Mouse (Mus musculus) embryonic facial prominence, embryonic 14.5 days (tissue): ENCODE data around the gene Zc3h8. TPM values are rescaled to one million over a fixed set of nuclear protein-coding genes. Genes with fewer than 3 reads are reported as not detected.

ENCODE experiments used
- ATAC-seq: fragments of 200-750 bp; cut with Nextera tagmentation; 2 replicates; pipeline ENCODE4 v1.8.0; 2017; ENCODE audit warnings: low read depth, moderate number of reproducible peaks, moderate TSS enrichment
- DNase-seq: peaks from one replicate; pipeline ENCODE4 v3.0.0-alpha.2; 2015; ENCODE audit warnings: low spot score
- H3K27ac ChIP-seq: fragments of 300-500 bp; sonication (generic); replicated peaks from 2 replicates; pipeline ENCODE4 v1.5.1; 2014; ENCODE audit warnings: low read depth, mild to moderate bottlenecking, low read length, moderate library complexity
- H3K27me3 ChIP-seq: fragments of 300-500 bp; sonication (generic); replicated peaks from 2 replicates; pipeline ENCODE4 v1.6.1; 2014; ENCODE audit warnings: low read length; ENCODE audit not compliant: control insufficient read depth, insufficient read depth
- H3K36me3 ChIP-seq: fragments of 300-500 bp; sonication (generic); 2 replicates; pipeline ENCODE4 v1.6.1; 2014; ENCODE audit warnings: low read length, mixed read lengths; ENCODE audit not compliant: control insufficient read depth, insufficient read depth
- H3K4me1 ChIP-seq: fragments of 300-500 bp; sonication (generic); 2 replicates; pipeline ENCODE4 v1.6.1; 2014; ENCODE audit warnings: antibody characterized with exemption, low read length; ENCODE audit not compliant: control insufficient read depth, insufficient read depth
- H3K4me2 ChIP-seq: fragments of 300-500 bp; sonication (generic); 2 replicates; pipeline ENCODE4 v1.6.1; 2014; ENCODE audit warnings: low read depth, mild to moderate bottlenecking, low read length, moderate library complexity, mixed read lengths
- H3K4me3 ChIP-seq: fragments of 300-500 bp; sonication (generic); 2 replicates; pipeline ENCODE4 v1.5.1; 2014; ENCODE audit warnings: low read depth, mild to moderate bottlenecking, low read length
- H3K9ac ChIP-seq: fragments of 300-500 bp; sonication (generic); 2 replicates; pipeline ENCODE4 v1.6.1; 2014; ENCODE audit warnings: low read depth, mild to moderate bottlenecking, low read length, moderate library complexity, mixed read lengths
- H3K9me3 ChIP-seq: fragments of 300-500 bp; sonication (generic); 2 replicates; pipeline ENCODE4 v1.6.1; 2016; ENCODE audit warnings: low read length; ENCODE audit not compliant: control insufficient read depth
- WGBS: fragments of 180-500 bp; shearing (Covaris S2); extraction: QIAGEN DNeasy Blood & Tissue Kit; methylation state at CpG from one replicate; pipeline ENCODE4 v1.1.7; 2014; 5-methylcytosine and 5-hydroxymethylcytosine counted together
- polyA plus RNA-seq: library from polyadenylated mRNA; unstranded; fragments of >200 nt; fragmentation: Nextera tagmentation; extraction: Ambion mirVana; gene quantifications from 2 replicates; pipeline ENCODE4 v1.2.1, GENCODE M21; 2014

The Zc3h8 gene
- polyA plus RNA-seq, 1 experiment from 2014 or later, result 7.1 TPM

- H3K9ac ChIP-seq, result peak overlapping the region; percentile 100
- H3K27ac ChIP-seq, result peak overlapping the region; percentile 100
- no peak for ATAC-seq
- H3K36me3 ChIP-seq, result no peaks in the 10 kb centered on the region
- H3K4me2 ChIP-seq, result peak overlapping the region; percentile 60
- H3K4me3 ChIP-seq, result peak overlapping the region; percentile 99
- H3K27me3 ChIP-seq, result no peaks in the 10 kb centered on the region
- 0 out of 2 replicates have a peak, but pooled peaks cover 6% of the 10 kb centered on the region for H3K4me1 ChIP-seq
- DNase-seq, result peak; percentile 13
- H3K9me3 ChIP-seq, result no peaks in the 10 kb centered on the region
- WGBS, result 14% methylated on average over 6 of the region's 6 CpGs
Observed at GRCm38 (mm10) chr2:128966236-128966635, 22.4 kb upstream of the Zc3h8 start.

DNA sequence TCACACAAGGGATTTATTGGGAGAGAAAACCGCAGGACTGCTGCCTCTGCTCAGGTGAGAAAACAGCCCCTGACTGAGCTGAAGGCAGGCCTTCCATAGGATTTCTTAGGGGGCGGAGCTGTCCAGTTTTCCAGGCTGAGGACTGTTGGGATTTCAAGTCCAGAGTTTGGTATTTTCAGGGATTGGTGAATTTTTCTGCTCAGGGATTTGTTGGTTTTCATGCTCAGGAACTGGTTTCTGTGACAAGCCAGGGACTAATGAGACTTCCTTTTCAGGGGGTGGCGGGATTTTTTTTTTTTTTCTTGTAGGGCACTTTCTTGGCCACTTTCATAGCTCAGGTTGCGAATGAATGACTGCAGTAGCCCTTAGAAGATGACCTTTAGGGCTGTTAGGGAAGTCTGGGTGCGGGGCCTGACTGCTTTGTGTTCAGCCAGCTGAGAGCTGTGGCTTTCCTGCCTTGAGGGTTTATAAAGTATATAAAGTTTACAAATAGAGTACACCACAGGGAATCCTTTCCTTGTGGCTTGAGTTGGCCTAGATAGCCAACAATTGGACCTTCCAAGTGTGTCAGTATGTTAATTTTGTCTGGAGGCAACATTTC, 21.7 kb upstream of the Zc3h8 start:
- 37% methylated on average over 5 of the region's 5 CpGs for WGBS
- DNase-seq (peak; percentile 25), ATAC-seq (no peak)
- Histone ChIP-seq H3K9me3 (no peaks in the 10 kb centered on the region), H3K9ac (peak overlapping the region; percentile 26; the same call in 1 of the 2 replicates), H3K27me3 (no peaks in the 10 kb centered on the region), H3K4me2 (peak overlapping the region; percentile 60), H3K4me3 (peak overlapping the region; percentile 99), H3K36me3 (no peaks in the 10 kb centered on the region), H3K27ac (peak overlapping the region; percentile 100), H3K4me1 (0 out of 2 replicates have a peak, but pooled peaks cover 6% of the 10 kb centered on the region)

DNA sequence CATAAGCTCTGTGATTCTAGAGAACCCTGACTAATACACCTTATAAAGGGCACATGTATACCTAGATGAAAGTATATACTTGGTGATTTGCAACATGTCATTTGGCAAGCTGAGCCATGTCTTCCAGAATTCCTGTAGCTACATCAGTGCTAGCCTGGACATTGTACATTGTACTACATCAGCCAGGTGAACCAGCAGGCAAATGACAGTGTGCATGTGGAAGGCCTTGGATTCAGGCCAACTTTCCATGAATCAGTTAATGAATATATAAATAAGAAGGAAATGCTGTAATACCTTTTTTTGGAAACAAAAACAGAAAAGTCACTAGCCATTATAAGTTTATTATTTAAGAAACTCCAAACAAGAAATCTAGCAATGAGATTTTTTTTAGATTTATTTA, 10.3 kb upstream of the Zc3h8 start:
- no peak overlapping the region for H3K4me2 ChIP-seq
- H3K36me3 ChIP-seq, result no peaks in the 10 kb centered on the region
- no peaks in the 10 kb centered on the region for H3K27me3 ChIP-seq
- no peak overlapping the region for H3K9ac ChIP-seq
- no peak for ATAC-seq
- no peak overlapping the region for H3K4me3 ChIP-seq
- no peaks in the 10 kb centered on the region for H3K4me1 ChIP-seq
- H3K9me3 ChIP-seq, result no peaks in the 10 kb centered on the region
- DNase-seq, result no peak
- H3K27ac ChIP-seq, result no peak overlapping the region

GRCm38 (mm10) chr2:128947962-128948588, 4.2 kb upstream of the Zc3h8 start:
- peak; percentile 83 for DNase-seq
- H3K9ac ChIP-seq, result no peak overlapping the region
- H3K27ac ChIP-seq, result no peak overlapping the region
- no peaks in the 10 kb centered on the region for H3K4me1 ChIP-seq
- no peaks in the 10 kb centered on the region for H3K9me3 ChIP-seq
- H3K4me2 ChIP-seq, result no peak overlapping the region
- WGBS, result 28% methylated on average over 6 of the region's 6 CpGs
- no peak for ATAC-seq
- H3K36me3 ChIP-seq, result no peaks in the 10 kb centered on the region
- no peaks in the 10 kb centered on the region for H3K27me3 ChIP-seq
- H3K4me3 ChIP-seq, result no peak overlapping the region

DNA sequence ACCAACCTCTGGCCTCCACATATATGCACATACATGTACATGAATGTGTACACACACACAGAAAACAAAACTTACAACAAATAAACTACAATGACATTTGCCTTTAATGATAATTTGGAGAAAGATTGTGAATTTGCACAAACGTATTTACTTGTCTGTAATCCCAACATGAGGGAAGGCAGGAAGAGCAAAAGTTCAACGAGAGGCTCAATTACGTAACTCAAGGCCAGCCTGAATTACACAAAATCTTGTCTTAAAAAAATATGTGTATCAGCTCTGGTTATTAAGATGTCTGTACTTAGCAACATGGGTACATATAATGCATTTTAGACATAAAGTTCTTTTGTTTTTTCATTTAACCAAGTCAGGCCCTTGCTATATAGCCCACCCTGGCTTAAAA, 7.6 kb downstream of the Zc3h8 start:
- Histone ChIP-seq H3K4me1 (no peaks in the 10 kb centered on the region), H3K4me2 (no peak overlapping the region), H3K27me3 (no peaks in the 10 kb centered on the region), H3K27ac (no peak overlapping the region), H3K36me3 (peaks cover 21% of the 10 kb centered on the region), H3K9ac (no peak overlapping the region), H3K4me3 (no peak overlapping the region), H3K9me3 (no peaks in the 10 kb centered on the region)
- ATAC-seq (no peak), DNase-seq (no peak)
- WGBS, result 79% methylated on average over 3 of the region's 3 CpGs

GRCm38 (mm10) chr2:128930704-128931103, 13.2 kb downstream of the Zc3h8 start:
- no peak for DNase-seq
- H3K27ac ChIP-seq, result no peak overlapping the region
- no peak overlapping the region for H3K9ac ChIP-seq
- H3K4me1 ChIP-seq, result no peaks in the 10 kb centered on the region
- H3K4me2 ChIP-seq, result no peak overlapping the region
- H3K4me3 ChIP-seq, result no peak overlapping the region
- no peak for ATAC-seq
- H3K9me3 ChIP-seq, result no peaks in the 10 kb centered on the region
- H3K27me3 ChIP-seq, result no peaks in the 10 kb centered on the region
- peaks cover 29% of the 10 kb centered on the region for H3K36me3 ChIP-seq

DNA sequence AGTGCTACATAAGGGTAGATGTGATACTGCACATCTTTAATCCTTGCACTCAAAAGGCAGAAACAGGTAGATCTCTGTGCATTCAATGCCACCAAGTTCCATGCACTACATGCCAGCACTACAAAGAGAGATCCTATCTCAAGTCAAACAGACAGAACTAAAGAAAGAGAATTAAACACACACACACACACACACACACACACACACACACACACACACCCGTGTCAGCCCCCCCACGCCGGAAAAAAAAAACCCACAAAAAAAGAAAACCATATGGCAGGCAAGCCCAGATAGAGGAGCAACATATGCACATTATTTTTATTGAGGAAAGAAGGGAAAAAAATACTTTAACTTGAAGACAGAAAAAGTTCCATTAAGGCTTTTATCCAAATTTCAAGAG, 15.4 kb downstream of the Zc3h8 start:
- DNase-seq (no peak), ATAC-seq (no peak)
- Histone ChIP-seq H3K27ac (no peak overlapping the region), H3K36me3 (peaks cover 28% of the 10 kb centered on the region), H3K4me3 (no peak overlapping the region), H3K4me2 (no peak overlapping the region), H3K9ac (no peak overlapping the region), H3K4me1 (no peaks in the 10 kb centered on the region), H3K9me3 (no peaks in the 10 kb centered on the region), H3K27me3 (no peaks in the 10 kb centered on the region)
- 67% methylated on average over 3 of the region's 3 CpGs for WGBS

DNA sequence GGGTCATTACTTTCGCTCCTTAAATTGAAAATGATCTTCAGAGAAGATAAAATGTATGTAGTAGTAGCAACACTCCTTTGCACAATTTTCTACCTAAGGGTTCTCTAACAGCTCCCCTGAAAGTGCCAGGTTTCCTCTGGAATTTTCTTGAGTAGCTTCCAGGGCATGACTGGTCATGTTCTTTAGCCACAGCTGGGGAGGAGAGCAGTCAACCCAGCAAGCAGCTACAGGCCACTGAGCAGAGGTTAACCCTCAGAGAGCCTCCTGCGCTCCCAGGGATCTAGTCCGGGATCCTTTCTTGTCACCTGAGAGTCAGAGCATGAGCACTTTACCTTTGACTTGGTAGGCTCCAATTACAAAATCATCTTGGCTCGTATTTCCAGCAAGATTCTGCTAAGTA, 19.1 kb downstream of the Zc3h8 start:
- no peak for DNase-seq
- Histone ChIP-seq H3K27ac (no peak overlapping the region), H3K36me3 (peaks cover 15% of the 10 kb centered on the region), H3K9ac (no peak overlapping the region), H3K4me1 (no peaks in the 10 kb centered on the region), H3K4me2 (no peak overlapping the region), H3K4me3 (no peak overlapping the region), H3K27me3 (no peaks in the 10 kb centered on the region), H3K9me3 (no peaks in the 10 kb centered on the region)
- ATAC-seq, result no peak
- 87% methylated on average over 4 of the region's 4 CpGs for WGBS

GRCm38 (mm10) chr2:128916528-128916927, 27.3 kb downstream of the Zc3h8 start:
- H3K9me3 ChIP-seq, result no peaks in the 10 kb centered on the region
- no peaks in the 10 kb centered on the region for H3K27me3 ChIP-seq
- DNase-seq (peak; percentile 51), ATAC-seq (no peak)
- no peaks in the 10 kb centered on the region for H3K36me3 ChIP-seq
- no peak overlapping the region; the same call in 1 of the 2 replicates for H3K27ac ChIP-seq
- 24% methylated on average over 3 of the region's 3 CpGs for WGBS
- no peak overlapping the region for H3K4me3 ChIP-seq
- no peak overlapping the region for H3K4me2 ChIP-seq
- no peak overlapping the region for H3K9ac ChIP-seq
- no peaks in the 10 kb centered on the region for H3K4me1 ChIP-seq
